Mouse (Mus musculus): ENCODE data around the gene Rgcc. TPM values are rescaled to one million over a fixed set of nuclear protein-coding genes. Genes with fewer than 3 reads are reported as not detected.

The Rgcc gene
- polyA plus RNA-seq, 1 experiment from 2014 or later = 50.1 TPM

GRCm38 (mm10) chr14:79256656-79257055, 44.8 kb downstream of the Rgcc start:
- no peaks in the 10 kb centered on the region for H3K36me3 ChIP-seq (ENCODE audit: control insufficient read depth, insufficient read depth, low read length)
- H3K27ac ChIP-seq (ENCODE audit: low read depth) = no peak overlapping the region
- WGBS = 92% methylated on average over 5 of the region's 5 CpGs
- H3K9ac ChIP-seq (ENCODE audit: low read length) = no peak overlapping the region
- no peaks in the 10 kb centered on the region for H3K27me3 ChIP-seq (replicated peaks; ENCODE audit: control insufficient read depth, insufficient read depth, low read length)
- DNase-seq (ENCODE audit: low spot score) (no peak), ATAC-seq (replicated peaks; ENCODE audit: low FRiP score, low TSS enrichment, low read depth) (no peak)
- H3K4me1 ChIP-seq (replicated peaks; ENCODE audit: control insufficient read depth, insufficient read depth, low read length) = 0 out of 2 replicates have a peak, but pooled peaks cover 6% of the 10 kb centered on the region
- no peak overlapping the region for H3K4me3 ChIP-seq (ENCODE audit: low read depth, low read length)
- H3K9me3 ChIP-seq (ENCODE audit: control insufficient read depth, low read length) = no peaks in the 10 kb centered on the region
- H3K4me2 ChIP-seq (ENCODE audit: low read length) = no peak overlapping the region

DNA sequence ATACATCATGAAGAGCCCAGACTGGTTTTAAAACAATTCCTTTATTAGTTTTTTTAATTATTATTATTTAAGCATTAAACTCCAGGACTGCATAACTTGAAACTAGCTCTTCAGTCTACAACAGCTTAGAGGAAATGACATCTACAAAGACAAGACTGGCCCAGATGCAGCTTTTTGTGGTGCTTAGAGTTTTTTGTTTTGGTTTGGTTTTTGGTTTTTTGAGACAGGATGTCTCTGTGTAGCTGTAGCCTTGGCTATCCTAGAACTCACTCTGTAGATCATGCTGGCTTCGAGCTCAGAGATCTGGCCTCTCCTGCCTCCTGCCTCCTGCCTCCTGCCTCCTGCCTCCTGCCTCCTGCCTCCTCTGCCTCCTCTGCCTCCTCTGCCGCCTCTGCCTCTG, 45.7 kb downstream of the Rgcc start:
- WGBS = 87% methylated on average over 2 of the region's 2 CpGs
- no peak overlapping the region for H3K4me2 ChIP-seq (ENCODE audit: low read length)

DNA sequence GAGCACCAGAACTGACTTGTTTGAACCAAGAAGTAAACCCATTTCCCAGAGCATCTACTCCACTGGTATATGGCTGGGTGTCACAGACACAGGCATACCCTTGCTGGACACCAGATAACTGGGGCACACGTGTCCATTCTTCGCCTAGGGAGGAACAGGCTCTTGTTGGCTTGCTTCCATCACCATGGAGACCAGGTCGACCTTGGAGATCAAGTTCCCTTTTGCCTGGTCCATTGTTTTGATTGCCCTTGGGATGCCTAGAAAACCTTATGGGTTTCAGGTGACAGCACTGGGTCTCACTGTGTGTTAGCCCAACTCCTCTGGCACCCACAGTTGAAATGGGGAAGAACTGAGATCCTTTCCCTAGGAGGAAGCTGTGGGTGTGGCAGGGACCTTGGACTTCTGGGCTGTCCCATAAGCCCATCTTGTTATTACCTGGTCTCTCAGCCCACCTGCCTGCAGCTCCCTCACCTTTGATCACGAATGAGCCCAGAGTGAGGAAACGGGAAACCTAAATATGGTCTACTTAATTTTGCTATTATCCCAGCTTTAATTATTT, 49.6 kb downstream of the Rgcc start:
- Histone ChIP-seq H3K27ac (ENCODE audit: low read depth) (no peak overlapping the region), H3K27me3 (replicated peaks; ENCODE audit: control insufficient read depth, insufficient read depth, low read length) (no peaks in the 10 kb centered on the region), H3K4me3 (ENCODE audit: low read depth, low read length) (no peak overlapping the region), H3K36me3 (ENCODE audit: control insufficient read depth, insufficient read depth, low read length) (no peaks in the 10 kb centered on the region), H3K4me2 (ENCODE audit: low read length) (no peak overlapping the region), H3K4me1 (replicated peaks; ENCODE audit: control insufficient read depth, insufficient read depth, low read length) (no peaks in the 10 kb centered on the region), H3K9me3 (ENCODE audit: control insufficient read depth, low read length) (no peaks in the 10 kb centered on the region), H3K9ac (ENCODE audit: low read length) (no peak overlapping the region)
- DNase-seq (ENCODE audit: low spot score) = no peak
- WGBS = 73% methylated on average over 5 of the region's 5 CpGs
- no peak for ATAC-seq (replicated peaks; ENCODE audit: low FRiP score, low TSS enrichment, low read depth)

More for the DNA sequence above, 45.7 kb downstream of the Rgcc start:
- ATAC-seq (replicated peaks; ENCODE audit: low FRiP score, low TSS enrichment, low read depth) = no peak
- H3K36me3 ChIP-seq (ENCODE audit: control insufficient read depth, insufficient read depth, low read length) = no peaks in the 10 kb centered on the region
- H3K4me1 ChIP-seq (replicated peaks; ENCODE audit: control insufficient read depth, insufficient read depth, low read length) = 0 out of 2 replicates have a peak, but pooled peaks cover 6% of the 10 kb centered on the region
- H3K9ac ChIP-seq (ENCODE audit: low read length) = no peak overlapping the region
- H3K9me3 ChIP-seq (ENCODE audit: control insufficient read depth, low read length) = no peaks in the 10 kb centered on the region
- no peak overlapping the region for H3K27ac ChIP-seq (ENCODE audit: low read depth)
- no peak for DNase-seq (ENCODE audit: low spot score)
- no peaks in the 10 kb centered on the region for H3K27me3 ChIP-seq (replicated peaks; ENCODE audit: control insufficient read depth, insufficient read depth, low read length)
- no peak overlapping the region for H3K4me3 ChIP-seq (ENCODE audit: low read depth, low read length)

- 65% methylated on average over 3 of the region's 3 CpGs for WGBS
- no peak for DNase-seq (ENCODE audit: low spot score)
Measured at GRCm38 (mm10) chr14:79244571-79244970, 56.9 kb downstream of the Rgcc start.

GRCm38 (mm10) chr14:79243038-79243883, 58.2 kb downstream of the Rgcc start:
- ATAC-seq (replicated peaks; ENCODE audit: low FRiP score, low TSS enrichment, low read depth) = no peak
- DNase-seq (ENCODE audit: low spot score) = no peak
- Histone ChIP-seq H3K9me3 (ENCODE audit: control insufficient read depth, low read length) (no peaks in the 10 kb centered on the region; the same call in 1 of the 2 replicates), H3K36me3 (ENCODE audit: control insufficient read depth, insufficient read depth, low read length) (no peaks in the 10 kb centered on the region), H3K27me3 (replicated peaks; ENCODE audit: control insufficient read depth, insufficient read depth, low read length) (no peaks in the 10 kb centered on the region), H3K4me2 (ENCODE audit: low read length) (no peak overlapping the region), H3K4me3 (ENCODE audit: low read depth, low read length) (no peak overlapping the region), H3K9ac (ENCODE audit: low read length) (no peak overlapping the region), H3K27ac (ENCODE audit: low read depth) (no peak overlapping the region), H3K4me1 (replicated peaks; ENCODE audit: control insufficient read depth, insufficient read depth, low read length) (no peaks in the 10 kb centered on the region)
- WGBS = 84% methylated on average over 12 of the region's 12 CpGs

More at GRCm38 (mm10) chr14:79244571-79244970, 56.9 kb downstream of the Rgcc start:
- H3K9me3 ChIP-seq (ENCODE audit: control insufficient read depth, low read length) = no peaks in the 10 kb centered on the region; the same call in 1 of the 2 replicates
- H3K36me3 ChIP-seq (ENCODE audit: control insufficient read depth, insufficient read depth, low read length) = no peaks in the 10 kb centered on the region
- no peaks in the 10 kb centered on the region for H3K4me1 ChIP-seq (replicated peaks; ENCODE audit: control insufficient read depth, insufficient read depth, low read length)
- no peaks in the 10 kb centered on the region for H3K27me3 ChIP-seq (replicated peaks; ENCODE audit: control insufficient read depth, insufficient read depth, low read length)
- H3K4me3 ChIP-seq (ENCODE audit: low read depth, low read length) = no peak overlapping the region
- no peak for ATAC-seq (replicated peaks; ENCODE audit: low FRiP score, low TSS enrichment, low read depth)
- H3K27ac ChIP-seq (ENCODE audit: low read depth) = no peak overlapping the region
- H3K9ac ChIP-seq (ENCODE audit: low read length) = no peak overlapping the region
- no peak overlapping the region for H3K4me2 ChIP-seq (ENCODE audit: low read length)

- no peak overlapping the region for H3K9ac ChIP-seq (ENCODE audit: low read length)
- ATAC-seq (replicated peaks; ENCODE audit: low FRiP score, low TSS enrichment, low read depth) (no peak), DNase-seq (ENCODE audit: low spot score) (no peak)
- no peak overlapping the region for H3K4me3 ChIP-seq (ENCODE audit: low read depth, low read length)
- no peaks in the 10 kb centered on the region for H3K36me3 ChIP-seq (ENCODE audit: control insufficient read depth, insufficient read depth, low read length)
- no peak overlapping the region for H3K27ac ChIP-seq (ENCODE audit: low read depth)
- H3K4me2 ChIP-seq (ENCODE audit: low read length) = no peak overlapping the region
- H3K4me1 ChIP-seq (replicated peaks; ENCODE audit: control insufficient read depth, insufficient read depth, low read length) = no peaks in the 10 kb centered on the region
- no peaks in the 10 kb centered on the region; the same call in 1 of the 2 replicates for H3K9me3 ChIP-seq (ENCODE audit: control insufficient read depth, low read length)
- no peaks in the 10 kb centered on the region for H3K27me3 ChIP-seq (replicated peaks; ENCODE audit: control insufficient read depth, insufficient read depth, low read length)
Measured at GRCm38 (mm10) chr14:79242386-79242720, 59.1 kb downstream of the Rgcc start.

DNA sequence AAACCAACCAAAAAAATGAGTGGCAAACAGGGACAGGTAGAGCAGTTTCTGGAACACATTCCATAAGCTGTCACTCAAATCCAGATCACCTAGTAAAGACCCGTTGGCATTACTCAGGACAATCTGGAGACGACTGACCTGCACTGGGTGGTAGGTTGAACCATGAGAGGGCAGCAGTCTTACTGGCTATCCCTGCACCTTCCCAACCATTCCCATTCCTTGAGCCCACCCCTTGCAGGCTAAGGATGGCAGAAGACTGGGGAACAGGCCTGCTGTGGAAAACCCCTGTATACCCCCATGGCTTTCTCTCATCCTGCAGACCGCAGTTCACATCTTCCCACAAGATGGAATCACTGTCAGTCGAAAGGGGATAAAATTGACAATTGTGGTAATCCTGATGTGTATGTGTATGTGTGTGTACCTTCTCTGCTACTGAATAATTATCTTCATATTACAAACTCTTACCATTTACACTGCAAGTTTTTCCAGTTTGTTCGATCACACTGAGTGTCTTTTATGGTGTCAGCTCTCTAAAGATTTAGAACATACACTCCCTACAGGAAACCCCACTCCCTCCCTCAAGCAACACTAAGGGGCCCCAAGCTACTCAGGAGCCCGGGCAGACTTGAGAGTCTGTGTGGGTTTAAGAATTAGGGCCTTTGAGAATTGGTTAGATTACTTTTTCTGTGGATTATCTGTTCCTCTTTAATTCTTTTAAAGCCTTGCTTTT, 59.6 kb downstream of the Rgcc start:
- H3K4me2 ChIP-seq (ENCODE audit: low read length) = no peak overlapping the region
- H3K36me3 ChIP-seq (ENCODE audit: control insufficient read depth, insufficient read depth, low read length) = no peaks in the 10 kb centered on the region
- H3K27me3 ChIP-seq (replicated peaks; ENCODE audit: control insufficient read depth, insufficient read depth, low read length) = no peaks in the 10 kb centered on the region
- DNase-seq (ENCODE audit: low spot score) = no peak
- no peaks in the 10 kb centered on the region; the same call in 1 of the 2 replicates for H3K9me3 ChIP-seq (ENCODE audit: control insufficient read depth, low read length)
- H3K4me3 ChIP-seq (ENCODE audit: low read depth, low read length) = no peak overlapping the region
- H3K27ac ChIP-seq (ENCODE audit: low read depth) = no peak overlapping the region
- no peak for ATAC-seq (replicated peaks; ENCODE audit: low FRiP score, low TSS enrichment, low read depth)
- 62% methylated on average over 6 of the region's 6 CpGs for WGBS
- no peaks in the 10 kb centered on the region for H3K4me1 ChIP-seq (replicated peaks; ENCODE audit: control insufficient read depth, insufficient read depth, low read length)
- no peak overlapping the region for H3K9ac ChIP-seq (ENCODE audit: low read length)

DNA sequence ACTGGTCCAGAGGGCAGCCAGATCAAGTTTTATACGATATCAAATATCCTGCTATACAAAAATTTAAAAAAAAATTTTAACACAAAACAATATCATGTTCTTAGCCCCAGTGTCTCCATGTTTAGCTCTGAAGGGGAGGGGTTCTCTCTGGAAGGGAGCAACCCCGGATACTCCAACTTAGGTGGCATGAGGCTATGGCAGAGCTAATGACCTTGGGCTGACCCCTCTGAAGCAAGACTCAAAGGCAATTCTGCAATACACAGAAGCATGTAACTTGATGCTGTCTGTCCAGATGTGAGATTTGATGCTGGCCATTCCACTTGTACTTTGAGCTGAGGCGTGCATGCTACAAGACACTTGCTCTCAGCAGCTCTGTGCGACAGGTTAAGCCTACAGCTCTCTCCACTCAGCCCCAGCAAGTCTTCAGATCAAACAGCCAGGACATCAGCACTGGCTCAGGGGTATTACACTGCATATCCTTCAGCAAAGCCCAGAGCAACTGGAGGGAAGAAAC, 60.3 kb downstream of the Rgcc start:
- Histone ChIP-seq H3K9me3 (ENCODE audit: control insufficient read depth, low read length) (no peaks in the 10 kb centered on the region; the same call in 1 of the 2 replicates), H3K27ac (ENCODE audit: low read depth) (no peak overlapping the region), H3K4me3 (ENCODE audit: low read depth, low read length) (no peak overlapping the region), H3K36me3 (ENCODE audit: control insufficient read depth, insufficient read depth, low read length) (no peaks in the 10 kb centered on the region), H3K4me2 (ENCODE audit: low read length) (no peak overlapping the region), H3K4me1 (replicated peaks; ENCODE audit: control insufficient read depth, insufficient read depth, low read length) (no peaks in the 10 kb centered on the region), H3K9ac (ENCODE audit: low read length) (no peak overlapping the region), H3K27me3 (replicated peaks; ENCODE audit: control insufficient read depth, insufficient read depth, low read length) (no peaks in the 10 kb centered on the region)
- ATAC-seq (replicated peaks; ENCODE audit: low FRiP score, low TSS enrichment, low read depth) (no peak), DNase-seq (ENCODE audit: low spot score) (no peak)
- 39% methylated on average over 4 of the region's 4 CpGs for WGBS

Data from intestine, embryonic 14.5 days (tissue).